Mouse (Mus musculus) liver, embryonic 16.5 days (tissue): Measurements from ENCODE around the gene Copg1. TPM values are rescaled to one million over a fixed set of nuclear protein-coding genes. Genes with fewer than 3 reads are reported as not detected.

Source experiments
- polyA plus RNA-seq: library from polyadenylated mRNA; unstranded; fragments of >200 nt; fragmentation: Nextera tagmentation; extraction: Ambion mirVana; gene quantifications from 2 replicates; pipeline ENCODE4 v1.2.1, GENCODE M21; 2015

Gene Copg1
- polyA plus RNA-seq, 1 experiment from 2014 or later, result 59.3 TPM

Other genes starting within 250 kb of the Copg1 start
- 13.9 and 15.4 TPM in 2 replicates for gene Aplf, start 215.6 kb upstream of the Copg1 start, polyA plus RNA-seq
- gene Efcc1, start 156.9 kb upstream of the Copg1 start, polyA plus RNA-seq, result 0.18 and 0.23 TPM in 2 replicates
- gene Gp9, start 109.7 kb upstream of the Copg1 start, polyA plus RNA-seq, result 24.8 and 26.2 TPM in 2 replicates
- 32.4 and 34.8 TPM in 2 replicates for gene Rab43, start 75.7 kb upstream of the Copg1 start, polyA plus RNA-seq
- gene Gm45140, start 52.0 kb upstream of the Copg1 start, polyA plus RNA-seq, result 4.5 and 4.6 TPM in 2 replicates
- 17.5 and 24.2 TPM in 2 replicates for gene Isy1, start 49.0 kb upstream of the Copg1 start, polyA plus RNA-seq
- 486 and 530 TPM in 2 replicates for gene Cnbp, start 36.7 kb upstream of the Copg1 start, polyA plus RNA-seq
- 14.9 and 17.5 TPM in 2 replicates for gene Hmces, start 26.1 kb downstream of the Copg1 start, polyA plus RNA-seq
- gene H1fx, start 93.8 kb downstream of the Copg1 start, polyA plus RNA-seq, result 0.55 and 0.79 TPM in 2 replicates
- 112 and 113 TPM in 2 replicates for gene Rab7, start 157.5 kb downstream of the Copg1 start, polyA plus RNA-seq
- 173 and 183 TPM in 2 replicates for gene Rpn1, start 196.7 kb downstream of the Copg1 start, polyA plus RNA-seq